Mouse (Mus musculus): Measurements from ENCODE around the gene Ddah1. TPM values are rescaled to one million over a fixed set of nuclear protein-coding genes. Genes with fewer than 3 reads are reported as not detected.

The Ddah1 gene
- 1.2 TPM for polyA plus RNA-seq (2015; fragmentation: Illumina TruSeq; extraction: RNeasy Lipid Tissue Mini Kit (QIAGEN cat#74804); ENCODE audit: insufficient read depth, low read depth, low replicate concordance)

GRCm38 (mm10) chr3:145758561-145759378, at the start of gene Ddah1:
Gene Ddah1 (plus strand): TSS chr3:145758675.

GRCm38 (mm10) chr3:145922019-145922854, 163.8 kb downstream of the Ddah1 start, which contains the start of gene Bcl10:
Gene Bcl10 (plus strand): TSS chr3:145922804.

DNA sequence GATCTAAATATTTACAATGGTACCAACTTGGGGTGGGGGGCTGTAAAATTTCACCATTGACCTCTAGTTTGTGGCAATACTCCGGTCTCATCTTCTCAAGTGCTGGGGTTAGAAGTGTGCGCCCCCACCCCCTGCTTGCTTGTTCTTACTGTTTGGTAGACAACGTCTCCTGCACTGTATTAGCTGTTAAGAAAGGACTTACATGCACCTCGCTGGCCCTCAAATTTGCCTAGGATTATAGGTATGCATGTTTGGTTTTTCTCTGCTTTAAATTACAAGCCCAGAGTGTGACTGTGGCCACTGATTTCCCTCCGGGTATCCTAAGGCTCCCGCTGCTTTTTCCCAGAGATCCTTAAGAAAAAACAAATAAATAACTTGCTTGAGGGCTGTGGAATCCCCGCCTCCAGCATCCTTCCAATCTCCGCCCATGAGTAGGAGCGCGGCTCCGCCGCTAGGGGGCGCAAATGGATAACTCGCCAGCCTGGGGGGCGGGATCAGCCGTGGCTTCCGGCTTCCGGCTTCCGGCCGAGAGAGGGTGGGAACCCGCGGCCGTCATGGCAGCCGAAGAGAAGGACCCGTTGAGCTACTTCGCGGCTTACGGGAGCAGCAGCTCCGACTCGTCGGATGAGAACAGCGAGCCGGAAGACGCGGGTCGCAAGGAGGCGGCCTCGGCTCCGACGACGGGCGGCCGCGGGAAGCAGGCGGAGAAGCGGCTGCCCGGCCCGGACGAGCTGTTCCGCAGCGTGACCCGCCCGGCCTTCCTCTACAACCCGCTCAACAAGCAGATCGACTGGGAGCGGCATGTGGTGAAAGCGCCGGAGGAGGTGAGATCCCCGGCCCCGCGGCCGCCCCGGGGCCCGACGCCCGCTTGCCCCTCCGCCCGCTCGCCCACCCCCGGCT, 179.3 kb downstream of the Ddah1 start, which contains the start of gene 2410004B18Rik:
TSS of gene 2410004B18Rik (plus strand) at position 510 of the 900 bp plus-strand sequence.

Other genes with a start within 250 kb of the Ddah1 start
- gene Znhit6, start 182.5 kb upstream of the Ddah1 start, polyA plus RNA-seq (2015; fragmentation: Illumina TruSeq; extraction: RNeasy Lipid Tissue Mini Kit (QIAGEN cat#74804); ENCODE audit: insufficient read depth, low read depth, low replicate concordance) = 6.9 TPM
- 19.8 TPM for gene Ccn1, start 108.7 kb upstream of the Ddah1 start, polyA plus RNA-seq (2015; fragmentation: Illumina TruSeq; extraction: RNeasy Lipid Tissue Mini Kit (QIAGEN cat#74804); ENCODE audit: insufficient read depth, low read depth, low replicate concordance)
- 7.1 TPM for gene Bcl10, start 164.1 kb downstream of the Ddah1 start, polyA plus RNA-seq (2015; fragmentation: Illumina TruSeq; extraction: RNeasy Lipid Tissue Mini Kit (QIAGEN cat#74804); ENCODE audit: insufficient read depth, low read depth, low replicate concordance)
- 7.1 TPM for gene 2410004B18Rik, start 179.3 kb downstream of the Ddah1 start, polyA plus RNA-seq (2015; fragmentation: Illumina TruSeq; extraction: RNeasy Lipid Tissue Mini Kit (QIAGEN cat#74804); ENCODE audit: insufficient read depth, low read depth, low replicate concordance)
- gene Syde2, start 229.2 kb downstream of the Ddah1 start, polyA plus RNA-seq (2015; fragmentation: Illumina TruSeq; extraction: RNeasy Lipid Tissue Mini Kit (QIAGEN cat#74804); ENCODE audit: insufficient read depth, low read depth, low replicate concordance) = 0.94 TPM

All from pancreas, adult 10 weeks (tissue).